Mouse (Mus musculus): Measurements from ENCODE around the gene Lancl2. TPM values are rescaled to one million over a fixed set of nuclear protein-coding genes. Genes with fewer than 3 reads are reported as not detected.
A peak's percentile ranks its signal among the peaks of the same experiment; 100 is the strongest.

The Lancl2 gene
- polyA plus RNA-seq, 1 experiment = 8.4 TPM

GRCm38 (mm10) chr6:57701686-57702085 lies 654 bp upstream of the Lancl2 start:
- Histone ChIP-seq H3ac (ENCODE audit: control insufficient read depth, insufficient read length, low read depth) (no peak overlapping the region), H3K27me3 (ENCODE audit: control insufficient read depth, insufficient read depth, insufficient read length) (no peaks in the 10 kb centered on the region), H3K79me3 (ENCODE audit: low read depth) (peaks cover 3% of the 10 kb centered on the region), H3K79me2 (ENCODE audit: control insufficient read depth, insufficient read depth) (peaks cover 13% of the 10 kb centered on the region), H3K36me3 (ENCODE audit: control insufficient read depth, insufficient read depth) (no peaks in the 10 kb centered on the region), H3K4me3 (ENCODE audit: insufficient read depth, poor library complexity, severe bottlenecking) (no peak overlapping the region)
- TF ChIP-seq CEBPB (IDR thresholded peaks at IDR 0.05; ENCODE audit: low read depth) = no peak
- no peak for TF ChIP-seq FOSL1 (IDR thresholded peaks at IDR 0.05; ENCODE audit: insufficient read depth, low read length, poor library complexity, severe bottlenecking)
- TF ChIP-seq MAX (IDR thresholded peaks at IDR 0.05) = no peak

GRCm38 (mm10) chr6:57702743-57703499 lies 581 bp downstream of the Lancl2 start:
- H3K79me3 ChIP-seq (ENCODE audit: low read depth) = peaks cover 3% of the 10 kb centered on the region
- H3K79me2 ChIP-seq (ENCODE audit: control insufficient read depth, insufficient read depth) = peaks cover 16% of the 10 kb centered on the region
- H3K27me3 ChIP-seq (ENCODE audit: control insufficient read depth, insufficient read depth, insufficient read length) = no peaks in the 10 kb centered on the region
- peak; percentile 18 for TF ChIP-seq MAX (IDR thresholded peaks at IDR 0.05)
- TF ChIP-seq USF1 (IDR thresholded peaks at IDR 0.05; ENCODE audit: low read depth) = no peak
- no peak for TF ChIP-seq MYOD1 (IDR thresholded peaks at IDR 0.05; ENCODE audit: control insufficient read depth, insufficient read length, low read depth)
- no peak for TF ChIP-seq FOSL1 (IDR thresholded peaks at IDR 0.05; ENCODE audit: insufficient read depth, low read length, poor library complexity, severe bottlenecking)
- no peak for TF ChIP-seq MYOG (IDR thresholded peaks at IDR 0.05; ENCODE audit: control insufficient read depth, extremely low read depth, insufficient read length)
- peak overlapping the region; percentile 73 for H3ac ChIP-seq (ENCODE audit: control insufficient read depth, insufficient read length, low read depth)
- H3K4me3 ChIP-seq (ENCODE audit: insufficient read depth, poor library complexity, severe bottlenecking) = peak overlapping the region; percentile 60
- H3K36me3 ChIP-seq (ENCODE audit: control insufficient read depth, insufficient read depth) = no peaks in the 10 kb centered on the region

GRCm38 (mm10) chr6:57703703-57704102 lies 1.4 kb downstream of the Lancl2 start:
- Histone ChIP-seq H3K4me3 (ENCODE audit: insufficient read depth, poor library complexity, severe bottlenecking) (peak overlapping the region; percentile 60), H3ac (ENCODE audit: control insufficient read depth, insufficient read length, low read depth) (peak overlapping the region; percentile 43), H3K27me3 (ENCODE audit: control insufficient read depth, insufficient read depth, insufficient read length) (no peaks in the 10 kb centered on the region), H3K79me2 (ENCODE audit: control insufficient read depth, insufficient read depth) (peaks cover 19% of the 10 kb centered on the region), H3K36me3 (ENCODE audit: control insufficient read depth, insufficient read depth) (no peaks in the 10 kb centered on the region), H3K79me3 (ENCODE audit: low read depth) (peaks cover 3% of the 10 kb centered on the region)
- TF ChIP-seq CTCF (IDR thresholded peaks at IDR 0.05; ENCODE audit: control insufficient read depth, insufficient read depth, insufficient read length) (no peak), MYOD1 (IDR thresholded peaks at IDR 0.05; ENCODE audit: control insufficient read depth, insufficient read length, low read depth) (no peak)

- H3K4me3 ChIP-seq (ENCODE audit: insufficient read depth, poor library complexity, severe bottlenecking) = no peak overlapping the region
- H3K36me3 ChIP-seq (ENCODE audit: control insufficient read depth, insufficient read depth) = no peaks in the 10 kb centered on the region
- no peak for TF ChIP-seq CTCF (IDR thresholded peaks at IDR 0.05; ENCODE audit: control insufficient read depth, insufficient read depth, insufficient read length)
- TF ChIP-seq MYOG (IDR thresholded peaks at IDR 0.05; ENCODE audit: control insufficient read depth, extremely low read depth, insufficient read length) = no peak
- TF ChIP-seq FOSL1 (IDR thresholded peaks at IDR 0.05; ENCODE audit: insufficient read depth, low read length, poor library complexity, severe bottlenecking) = no peak
- TF ChIP-seq MYOD1 (IDR thresholded peaks at IDR 0.05; ENCODE audit: control insufficient read depth, insufficient read length, low read depth) = no peak
- TF ChIP-seq CEBPB (IDR thresholded peaks at IDR 0.05; ENCODE audit: low read depth) = no peak
- TF ChIP-seq MAX (IDR thresholded peaks at IDR 0.05) = no peak
- no peak for TF ChIP-seq USF1 (IDR thresholded peaks at IDR 0.05; ENCODE audit: low read depth)
- H3K79me2 ChIP-seq (ENCODE audit: control insufficient read depth, insufficient read depth) = peaks cover 19% of the 10 kb centered on the region
- H3K79me3 ChIP-seq (ENCODE audit: low read depth) = peaks cover 4% of the 10 kb centered on the region
- no peak overlapping the region for H3ac ChIP-seq (ENCODE audit: control insufficient read depth, insufficient read length, low read depth)
- no peaks in the 10 kb centered on the region for H3K27me3 ChIP-seq (ENCODE audit: control insufficient read depth, insufficient read depth, insufficient read length)
Observed at GRCm38 (mm10) chr6:57706721-57707120, 4.4 kb downstream of the Lancl2 start.

- Histone ChIP-seq H3K36me3 (ENCODE audit: control insufficient read depth, insufficient read depth) (no peaks in the 10 kb centered on the region), H3K79me3 (ENCODE audit: low read depth) (peaks cover 1% of the 10 kb centered on the region), H3K27me3 (ENCODE audit: control insufficient read depth, insufficient read depth, insufficient read length) (no peaks in the 10 kb centered on the region), H3ac (ENCODE audit: control insufficient read depth, insufficient read length, low read depth) (no peak overlapping the region), H3K79me2 (ENCODE audit: control insufficient read depth, insufficient read depth) (peaks cover 5% of the 10 kb centered on the region), H3K4me3 (ENCODE audit: insufficient read depth, poor library complexity, severe bottlenecking) (no peak overlapping the region)
- no peak for TF ChIP-seq USF1 (IDR thresholded peaks at IDR 0.05; ENCODE audit: low read depth)
- no peak for TF ChIP-seq CTCF (IDR thresholded peaks at IDR 0.05; ENCODE audit: control insufficient read depth, insufficient read depth, insufficient read length)
- TF ChIP-seq MYOD1 (IDR thresholded peaks at IDR 0.05; ENCODE audit: control insufficient read depth, insufficient read length, low read depth) = no peak
- TF ChIP-seq MAX (IDR thresholded peaks at IDR 0.05) = no peak
Observed at GRCm38 (mm10) chr6:57711726-57712125, 9.4 kb downstream of the Lancl2 start.

- Histone ChIP-seq H3K4me3 (ENCODE audit: insufficient read depth, poor library complexity, severe bottlenecking) (no peak overlapping the region), H3ac (ENCODE audit: control insufficient read depth, insufficient read length, low read depth) (no peak overlapping the region), H3K27me3 (ENCODE audit: control insufficient read depth, insufficient read depth, insufficient read length) (no peaks in the 10 kb centered on the region), H3K79me3 (ENCODE audit: low read depth) (no peaks in the 10 kb centered on the region), H3K36me3 (ENCODE audit: control insufficient read depth, insufficient read depth) (no peaks in the 10 kb centered on the region), H3K79me2 (ENCODE audit: control insufficient read depth, insufficient read depth) (no peaks in the 10 kb centered on the region)
- no peak for TF ChIP-seq MYOG (IDR thresholded peaks at IDR 0.05; ENCODE audit: control insufficient read depth, extremely low read depth, insufficient read length)
- no peak for TF ChIP-seq FOSL1 (IDR thresholded peaks at IDR 0.05; ENCODE audit: insufficient read depth, low read length, poor library complexity, severe bottlenecking)
- TF ChIP-seq CEBPB (IDR thresholded peaks at IDR 0.05; ENCODE audit: low read depth) = no peak
- no peak for TF ChIP-seq CTCF (IDR thresholded peaks at IDR 0.05; ENCODE audit: control insufficient read depth, insufficient read depth, insufficient read length)
- no peak for TF ChIP-seq USF1 (IDR thresholded peaks at IDR 0.05; ENCODE audit: low read depth)
- no peak for TF ChIP-seq MYOD1 (IDR thresholded peaks at IDR 0.05; ENCODE audit: control insufficient read depth, insufficient read length, low read depth)
- TF ChIP-seq MAX (IDR thresholded peaks at IDR 0.05) = no peak
Observed at GRCm38 (mm10) chr6:57721347-57721746, 19.0 kb downstream of the Lancl2 start.

Data from C2C12 (cell line).